Mouse (Mus musculus) forebrain, postnatal 0 days (tissue): ENCODE data around the gene Tubd1. TPM values are rescaled to one million over a fixed set of nuclear protein-coding genes. Genes with fewer than 3 reads are reported as not detected.

Source experiments
- ATAC-seq: fragments of 200-750 bp; cut with Nextera tagmentation; 2 replicates; pipeline ENCODE4 v1.8.0; 2017; ENCODE audit warnings: mild to moderate bottlenecking, moderate library complexity
- DNase-seq: peaks from one replicate; pipeline ENCODE4 v3.0.0-alpha.2; 2015
- H3K27ac ChIP-seq: fragments of 300-500 bp; sonication (generic); 2 replicates; pipeline ENCODE4 v1.5.1; 2014; ENCODE audit warnings: low read depth, mild to moderate bottlenecking, antibody characterized with exemption, low read length, moderate library complexity, mixed read lengths
- H3K27me3 ChIP-seq: fragments of 300-500 bp; sonication (generic); 2 replicates; pipeline ENCODE4 v1.6.1; 2014; ENCODE audit warnings: mild to moderate bottlenecking, low read length, mixed read lengths; ENCODE audit not compliant: insufficient read depth
- H3K36me3 ChIP-seq: fragments of 300-500 bp; sonication (generic); 2 replicates; pipeline ENCODE4 v1.6.1; 2014; ENCODE audit warnings: mild to moderate bottlenecking, moderate library complexity; ENCODE audit not compliant: insufficient read depth
- H3K4me1 ChIP-seq: fragments of 300-500 bp; sonication (generic); 2 replicates; pipeline ENCODE4 v1.6.1; 2014; ENCODE audit warnings: antibody characterized with exemption; ENCODE audit not compliant: insufficient read depth
- H3K4me2 ChIP-seq: fragments of 300-500 bp; sonication (generic); 2 replicates; pipeline ENCODE4 v1.6.1; 2014; ENCODE audit warnings: low read depth, mild to moderate bottlenecking, moderate library complexity
- H3K4me3 ChIP-seq: fragments of 300-500 bp; sonication (generic); 2 replicates; pipeline ENCODE4 v1.5.1; 2014; ENCODE audit warnings: low read depth, low read length, mixed read lengths
- H3K9ac ChIP-seq: fragments of 300-500 bp; sonication (generic); 2 replicates; pipeline ENCODE4 v1.6.1; 2014; ENCODE audit warnings: mild to moderate bottlenecking
- H3K9me3 ChIP-seq: fragments of 300-500 bp; sonication (generic); 2 replicates; pipeline ENCODE4 v1.6.1; 2016; ENCODE audit warnings: low read length
- CTCF ChIP-seq: sonication (generic); IDR thresholded peaks from 2 replicates; pipeline ENCODE4 v1.5.1; 2016; ENCODE audit warnings: antibody characterized with exemption, control low read depth, low read depth
- WGBS: fragments of 180-500 bp; shearing (Covaris S2); extraction: QIAGEN DNeasy Blood & Tissue Kit; methylation state at CpG from one replicate; pipeline ENCODE4 v1.1.7; 2014; 5-methylcytosine and 5-hydroxymethylcytosine counted together
- polyA plus RNA-seq: library from polyadenylated mRNA; unstranded; fragments of >200 nt; fragmentation: Nextera tagmentation; extraction: Ambion mirVana; gene quantifications from 2 replicates; pipeline ENCODE4 v1.2.1, GENCODE M21; 2015
- total RNA-seq: library from RNA; depleted of rRNA; stranded (reverse); fragments of >200 nt; gene quantifications from 2 replicates; pipeline ENCODE4 v1.2.3, GENCODE M21; 2014; rRNA removed

Gene Tubd1
- total RNA-seq (3.1 and 4.3 TPM in 2 replicates), polyA plus RNA-seq (6.7 and 8.0 TPM in 2 replicates)

- TF ChIP-seq CTCF = no peak
- ATAC-seq = peak; percentile 99
- Histone ChIP-seq H3K36me3 (no peaks in the 10 kb centered on the region), H3K9ac (peak within 1 kb of the TSS; percentile 94), H3K9me3 (no peaks in the 10 kb centered on the region), H3K4me3 (peak within 1 kb of the TSS; percentile 85), H3K27ac (peak within 1 kb of the TSS; percentile 90), H3K4me2 (peak within 1 kb of the TSS; percentile 64), H3K27me3 (no peaks in the 10 kb centered on the region), H3K4me1 (0 out of 2 replicates have a peak, but pooled peaks cover 14% of the 10 kb centered on the region)
- WGBS = under 1% methylated on average over 43 of the region's 43 CpGs
- DNase-seq = peak; percentile 100
Measured at GRCm38 (mm10) chr11:86544639-86545299, at the start of gene Tubd1, which contains the start of gene Rps6kb1. Tubd1 (plus strand) TSS chr11:86544991. Rps6kb1 (minus strand) TSS chr11:86544805.

GRCm38 (mm10) chr11:86497356-86497755, 47.4 kb upstream of the Tubd1 start:
- Histone ChIP-seq H3K9ac (no peak overlapping the region), H3K27me3 (no peaks in the 10 kb centered on the region), H3K27ac (no peak overlapping the region), H3K4me1 (no peaks in the 10 kb centered on the region), H3K9me3 (no peaks in the 10 kb centered on the region), H3K36me3 (peaks cover 18% of the 10 kb centered on the region), H3K4me3 (no peak overlapping the region), H3K4me2 (no peak overlapping the region)
- no peak for TF ChIP-seq CTCF
- WGBS = 97% methylated on average over 1 of the region's 1 CpGs
- no peak for DNase-seq
- no peak for ATAC-seq

GRCm38 (mm10) chr11:86497908-86498307, 46.9 kb upstream of the Tubd1 start:
- H3K4me1 ChIP-seq = no peaks in the 10 kb centered on the region
- WGBS = 79% methylated on average over 3 of the region's 3 CpGs
- no peak overlapping the region for H3K4me2 ChIP-seq
- no peaks in the 10 kb centered on the region for H3K9me3 ChIP-seq
- H3K36me3 ChIP-seq = peaks cover 22% of the 10 kb centered on the region
- H3K9ac ChIP-seq = no peak overlapping the region
- no peak overlapping the region for H3K4me3 ChIP-seq
- ATAC-seq (no peak), DNase-seq (peak; percentile 15)
- no peak overlapping the region for H3K27ac ChIP-seq
- peak; percentile 46 for TF ChIP-seq CTCF
- H3K27me3 ChIP-seq = no peaks in the 10 kb centered on the region

GRCm38 (mm10) chr11:86500795-86501194, 44.0 kb upstream of the Tubd1 start:
- DNase-seq (no peak), ATAC-seq (no peak)
- 74% methylated on average over 1 of the region's 1 CpGs for WGBS
- H3K27ac ChIP-seq = no peak overlapping the region
- no peaks in the 10 kb centered on the region for H3K4me1 ChIP-seq
- H3K4me2 ChIP-seq = no peak overlapping the region
- H3K27me3 ChIP-seq = no peaks in the 10 kb centered on the region
- peaks cover 39% of the 10 kb centered on the region for H3K36me3 ChIP-seq
- no peak for TF ChIP-seq CTCF
- no peak overlapping the region for H3K9ac ChIP-seq
- H3K9me3 ChIP-seq = no peaks in the 10 kb centered on the region
- H3K4me3 ChIP-seq = no peak overlapping the region

- DNase-seq (no peak), ATAC-seq (no peak)
- Histone ChIP-seq H3K27ac (no peak overlapping the region), H3K4me2 (no peak overlapping the region), H3K4me3 (no peak overlapping the region), H3K36me3 (peaks cover 40% of the 10 kb centered on the region), H3K9ac (no peak overlapping the region), H3K4me1 (no peaks in the 10 kb centered on the region), H3K9me3 (no peaks in the 10 kb centered on the region), H3K27me3 (no peaks in the 10 kb centered on the region)
- 98% methylated on average over 2 of the region's 2 CpGs for WGBS
- no peak for TF ChIP-seq CTCF
Measured at GRCm38 (mm10) chr11:86503121-86503520, 41.7 kb upstream of the Tubd1 start.

GRCm38 (mm10) chr11:86507334-86507733, 37.5 kb upstream of the Tubd1 start:
- no peak overlapping the region for H3K9ac ChIP-seq
- no peak for TF ChIP-seq CTCF
- H3K4me3 ChIP-seq = no peak overlapping the region
- H3K27ac ChIP-seq = no peak overlapping the region
- peaks cover 60% of the 10 kb centered on the region for H3K36me3 ChIP-seq
- no peak for DNase-seq
- ATAC-seq = no peak
- no peak overlapping the region for H3K4me2 ChIP-seq
- no peaks in the 10 kb centered on the region for H3K4me1 ChIP-seq
- no peaks in the 10 kb centered on the region for H3K27me3 ChIP-seq
- no peaks in the 10 kb centered on the region for H3K9me3 ChIP-seq
- 94% methylated on average over 2 of the region's 2 CpGs for WGBS

GRCm38 (mm10) chr11:86507991-86508390, 36.8 kb upstream of the Tubd1 start:
- Histone ChIP-seq H3K4me2 (no peak overlapping the region), H3K36me3 (peaks cover 61% of the 10 kb centered on the region), H3K27me3 (no peaks in the 10 kb centered on the region), H3K9me3 (no peaks in the 10 kb centered on the region), H3K9ac (no peak overlapping the region), H3K4me3 (no peak overlapping the region), H3K27ac (no peak overlapping the region), H3K4me1 (no peaks in the 10 kb centered on the region)
- 90% methylated on average over 2 of the region's 2 CpGs for WGBS
- no peak for TF ChIP-seq CTCF
- DNase-seq = no peak
- ATAC-seq = no peak
